Mouse (Mus musculus): Measurements from ENCODE around the gene Tmem161a. TPM values are rescaled to one million over a fixed set of nuclear protein-coding genes. Genes with fewer than 3 reads are reported as not detected.

Tmem161a gene
- polyA plus RNA-seq (2015; fragmentation: Nextera tagmentation; extraction: Ambion mirVana) = 66.5 and 70.6 TPM in 2 replicates

DNA sequence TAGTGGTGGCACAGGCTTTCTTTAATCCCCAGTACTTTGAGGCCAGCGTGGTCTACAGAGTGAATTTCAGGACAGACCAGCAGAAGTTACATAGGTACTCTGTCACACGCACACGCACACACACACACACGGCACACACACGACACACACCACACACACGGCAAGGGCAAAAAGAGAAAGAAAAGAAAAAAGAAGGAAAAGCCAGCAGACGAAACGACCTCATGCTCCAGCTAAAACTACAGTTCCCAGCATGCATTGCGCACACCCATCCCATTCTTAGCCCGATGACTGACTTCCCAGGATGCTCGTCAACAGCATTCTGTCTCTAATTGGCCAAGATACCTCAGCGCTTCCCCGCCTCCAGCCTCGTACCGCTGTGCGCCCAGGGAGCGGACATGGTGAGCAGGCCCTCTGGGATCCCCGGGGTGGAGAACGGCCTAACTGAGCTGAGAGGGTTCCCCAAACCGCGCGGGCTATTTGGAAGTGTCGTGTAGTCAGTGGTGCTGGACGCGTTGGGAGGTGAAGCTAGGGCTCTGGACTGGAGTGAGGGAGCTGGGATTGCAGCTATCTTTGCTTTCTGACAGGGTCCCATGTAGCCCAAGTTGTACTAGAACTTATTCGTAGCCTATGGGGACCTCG lies at the start of gene Tmem161a:
Gene Tmem161a, plus strand, starts transcription at position 314 of the 639 bp plus-strand sequence.
- no peaks in the 10 kb centered on the region for H3K9me3 ChIP-seq
- H3K4me2 ChIP-seq (replicated peaks) = peak within 1 kb of the TSS; percentile 62
- peaks cover 17% of the 10 kb centered on the region for H3K4me1 ChIP-seq
- H3K27me3 ChIP-seq = peaks cover 4% of the 10 kb centered on the region; the same call in 1 of the 2 replicates
- peak; percentile 97 for ATAC-seq (ENCODE audit: low FRiP score, low read depth)
- peak within 1 kb of the TSS; percentile 81 for H3K9ac ChIP-seq
- peak within 1 kb of the TSS; percentile 77 for H3K4me3 ChIP-seq
- H3K36me3 ChIP-seq = peaks cover 15% of the 10 kb centered on the region
- 2% methylated on average over 27 of the region's 27 CpGs for WGBS
- peak within 1 kb of the TSS; percentile 15; the same call in 1 of the 2 replicates for H3K27ac ChIP-seq

DNA sequence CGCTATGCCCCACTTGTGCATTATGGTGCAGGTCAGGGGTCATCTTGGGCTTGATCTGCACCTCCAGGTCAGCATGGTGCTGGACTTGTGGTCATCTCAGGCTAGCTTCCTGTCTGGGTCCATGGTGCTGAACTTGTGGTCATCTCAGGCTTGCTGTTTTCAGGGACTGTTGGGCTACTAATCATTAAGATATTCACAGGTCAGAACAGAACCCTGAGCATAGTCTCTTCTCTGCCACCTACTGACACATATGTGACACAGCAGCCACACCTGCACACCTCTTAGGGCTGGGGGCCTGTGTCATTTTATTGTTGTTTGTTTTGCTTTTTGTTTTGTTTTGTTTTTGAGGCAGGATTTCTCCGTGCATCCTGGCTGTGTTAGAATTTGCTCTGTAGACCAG lies 49.3 kb upstream of the Tmem161a start:
- 59% methylated on average over 2 of the region's 2 CpGs for WGBS
- peaks cover 6% of the 10 kb centered on the region; the same call in 1 of the 2 replicates for H3K4me1 ChIP-seq
- H3K4me2 ChIP-seq (replicated peaks) = no peak overlapping the region
- H3K9me3 ChIP-seq = no peaks in the 10 kb centered on the region
- no peak overlapping the region for H3K4me3 ChIP-seq
- no peak for ATAC-seq (ENCODE audit: low FRiP score, low read depth)
- peaks cover 59% of the 10 kb centered on the region for H3K27me3 ChIP-seq
- no peak overlapping the region for H3K27ac ChIP-seq
- no peak overlapping the region for H3K9ac ChIP-seq
- no peaks in the 10 kb centered on the region for H3K36me3 ChIP-seq

DNA sequence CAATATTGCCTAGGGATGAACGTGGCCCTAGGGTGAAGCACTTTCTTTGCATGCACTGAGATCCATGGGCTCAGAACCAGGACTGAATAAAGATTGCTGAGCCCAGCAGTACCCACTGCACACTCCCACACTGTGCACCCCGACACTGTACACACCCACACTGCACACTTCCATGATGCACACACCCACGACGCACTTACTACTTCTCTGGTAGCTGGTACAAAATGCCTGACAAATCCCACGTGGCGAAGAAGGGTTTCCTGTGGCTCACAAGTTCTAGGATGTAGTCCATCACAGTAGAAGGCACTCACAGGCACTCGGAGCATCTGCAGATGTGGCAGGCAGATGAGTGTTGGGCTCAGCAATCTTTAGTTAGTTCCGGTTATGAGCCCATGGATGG lies 47.2 kb upstream of the Tmem161a start:
- Histone ChIP-seq H3K27me3 (peaks cover 37% of the 10 kb centered on the region), H3K36me3 (no peaks in the 10 kb centered on the region), H3K4me3 (no peak overlapping the region), H3K4me2 (replicated peaks) (no peak overlapping the region), H3K9ac (no peak overlapping the region), H3K4me1 (peaks cover 6% of the 10 kb centered on the region; the same call in 1 of the 2 replicates), H3K27ac (no peak overlapping the region), H3K9me3 (no peaks in the 10 kb centered on the region)
- 64% methylated on average over 8 of the region's 8 CpGs for WGBS
- ATAC-seq (ENCODE audit: low FRiP score, low read depth) = no peak

DNA sequence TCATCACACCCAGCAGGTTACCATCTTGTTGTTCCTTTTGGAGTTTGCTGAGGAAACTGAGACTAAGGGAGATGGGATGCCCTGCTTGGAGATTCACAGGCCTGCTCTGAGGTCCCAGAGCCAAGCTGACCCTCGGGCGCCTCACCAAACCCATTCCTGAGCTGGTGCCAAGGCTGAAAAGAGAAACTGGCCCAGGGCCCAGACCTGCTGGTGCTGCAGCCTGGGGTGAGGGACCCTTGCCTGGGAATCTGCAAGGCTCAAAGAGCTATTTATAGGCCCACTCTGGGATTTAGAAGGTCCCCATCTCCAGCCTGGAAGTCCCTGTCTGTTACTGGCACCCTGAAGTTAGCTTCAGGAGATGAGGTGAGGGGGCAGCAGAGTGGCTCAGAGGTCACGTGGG lies 43.7 kb upstream of the Tmem161a start:
- WGBS = 76% methylated on average over 3 of the region's 3 CpGs

DNA sequence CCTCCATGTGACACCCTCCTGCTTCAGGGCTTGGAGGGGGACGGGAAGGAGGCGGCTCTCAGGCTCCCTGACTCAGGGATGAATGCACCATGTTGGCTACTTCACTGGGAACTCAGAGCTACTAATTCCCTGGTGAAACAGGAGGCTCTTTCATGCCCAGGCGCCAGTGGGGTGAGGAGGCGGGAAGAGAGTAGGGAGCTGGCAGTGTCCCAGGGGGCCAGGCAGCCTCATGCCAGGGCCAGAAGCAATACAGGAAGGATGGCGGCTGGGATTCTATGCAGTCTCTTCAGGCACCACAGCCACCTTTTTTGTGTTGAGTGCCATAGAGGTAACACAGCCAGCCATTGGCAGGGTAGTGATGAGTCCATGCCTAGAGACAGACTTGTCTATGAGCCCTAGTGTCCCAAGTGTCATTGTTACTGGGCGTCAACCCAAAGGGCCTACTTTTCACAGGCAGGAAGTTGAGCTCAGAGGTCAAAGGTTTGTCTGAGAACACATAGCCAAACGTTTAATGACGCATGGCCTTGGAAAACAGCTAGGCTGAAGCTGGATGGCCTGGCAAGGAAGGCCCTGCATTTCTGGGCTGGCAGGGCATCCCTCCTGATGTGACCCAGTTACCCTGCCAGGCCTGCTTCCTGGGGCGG lies 42.7 kb upstream of the Tmem161a start:
- H3K27ac ChIP-seq = no peak overlapping the region
- H3K4me1 ChIP-seq = peaks cover 10% of the 10 kb centered on the region
- 64% methylated on average over 9 of the region's 9 CpGs for WGBS
- no peak for ATAC-seq (ENCODE audit: low FRiP score, low read depth)
- no peak overlapping the region for H3K4me2 ChIP-seq (replicated peaks)
- no peak overlapping the region for H3K9ac ChIP-seq
- no peak overlapping the region for H3K4me3 ChIP-seq
- H3K36me3 ChIP-seq = peaks cover 23% of the 10 kb centered on the region
- H3K27me3 ChIP-seq = peaks cover 7% of the 10 kb centered on the region
- no peaks in the 10 kb centered on the region for H3K9me3 ChIP-seq

More for the DNA sequence above, 43.7 kb upstream of the Tmem161a start:
- peaks cover 13% of the 10 kb centered on the region for H3K36me3 ChIP-seq
- H3K27ac ChIP-seq = no peak overlapping the region
- H3K4me1 ChIP-seq = peaks cover 10% of the 10 kb centered on the region
- ATAC-seq (ENCODE audit: low FRiP score, low read depth) = no peak
- no peak overlapping the region for H3K9ac ChIP-seq
- H3K4me3 ChIP-seq = no peak overlapping the region
- no peak overlapping the region for H3K4me2 ChIP-seq (replicated peaks)
- peaks cover 11% of the 10 kb centered on the region for H3K27me3 ChIP-seq
- H3K9me3 ChIP-seq = no peaks in the 10 kb centered on the region

DNA sequence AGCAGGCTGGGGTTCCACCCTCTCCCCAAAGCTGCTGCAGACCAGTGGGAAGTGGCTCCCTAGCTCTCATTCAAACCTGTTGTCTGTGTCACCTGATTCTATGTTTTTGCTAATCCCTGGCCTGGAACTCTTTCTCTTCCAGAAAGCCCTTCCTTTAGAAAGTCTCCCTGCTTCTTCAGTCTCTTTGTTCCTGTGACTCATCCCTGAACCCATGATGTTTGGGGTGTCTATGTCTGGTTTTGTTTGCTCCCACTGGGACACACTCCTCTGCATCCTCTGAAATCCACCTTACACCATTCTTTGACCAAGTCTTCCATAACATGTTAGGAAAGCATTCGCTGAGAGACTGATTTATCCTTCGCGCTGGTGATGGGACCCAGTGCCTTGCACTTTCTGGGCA lies 42.1 kb upstream of the Tmem161a start:
- Histone ChIP-seq H3K27ac (no peak overlapping the region), H3K4me2 (replicated peaks) (no peak overlapping the region), H3K4me3 (no peak overlapping the region), H3K4me1 (peaks cover 10% of the 10 kb centered on the region), H3K9me3 (no peaks in the 10 kb centered on the region), H3K36me3 (peaks cover 30% of the 10 kb centered on the region), H3K9ac (no peak overlapping the region), H3K27me3 (peaks cover 4% of the 10 kb centered on the region)
- 85% methylated on average over 3 of the region's 3 CpGs for WGBS
- no peak for ATAC-seq (ENCODE audit: low FRiP score, low read depth)

DNA sequence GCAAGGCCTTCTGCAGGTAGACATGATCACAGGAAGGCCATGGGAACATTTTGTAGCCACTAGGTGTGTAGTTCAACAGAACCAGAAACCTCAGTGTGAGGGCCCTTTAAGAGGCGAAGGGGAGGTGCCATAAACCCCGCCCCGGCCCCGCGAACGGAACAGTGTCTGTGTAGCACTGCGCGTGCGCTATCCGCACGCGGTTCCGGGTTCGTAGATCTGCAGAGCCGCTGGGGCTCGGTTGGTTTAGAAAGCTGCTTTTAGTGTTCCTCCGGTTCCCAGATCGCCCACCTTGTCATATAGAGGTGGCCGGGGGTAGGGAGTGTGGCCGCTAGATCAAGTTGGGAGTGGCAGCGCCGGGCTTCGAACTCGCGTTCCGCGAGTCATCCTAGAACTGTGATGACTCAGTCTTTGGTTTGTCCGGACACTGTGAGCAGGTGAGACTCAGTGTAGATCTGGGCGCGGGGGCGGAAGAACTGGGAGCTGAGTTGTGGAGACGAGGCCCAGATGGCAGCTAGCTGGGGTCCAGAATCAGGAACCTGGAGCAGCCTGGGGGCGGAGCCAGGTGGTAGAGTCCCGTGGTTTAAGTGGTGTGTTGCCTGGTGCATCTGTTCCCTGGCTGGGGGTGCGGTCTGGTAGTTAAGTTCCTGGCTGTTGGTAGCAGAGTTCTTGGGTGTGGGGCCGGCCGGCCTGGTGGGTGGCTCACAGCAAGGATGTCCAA lies 40.8 kb upstream of the Tmem161a start, which contains the start of gene Nr2c2ap:
Gene Nr2c2ap, plus strand, starts transcription at position 168 of the 718 bp plus-strand sequence.
- 1% methylated on average over 37 of the region's 37 CpGs for WGBS
- H3K27me3 ChIP-seq = no peaks in the 10 kb centered on the region
- H3K4me3 ChIP-seq = peak within 1 kb of the TSS; percentile 61
- no peak within 1 kb of the TSS for H3K27ac ChIP-seq
- H3K9me3 ChIP-seq = no peaks in the 10 kb centered on the region
- peak within 1 kb of the TSS; percentile 78 for H3K4me2 ChIP-seq (replicated peaks)
- peak within 1 kb of the TSS; percentile 61 for H3K9ac ChIP-seq
- peak; percentile 86 for ATAC-seq (ENCODE audit: low FRiP score, low read depth)
- H3K4me1 ChIP-seq = peaks cover 10% of the 10 kb centered on the region
- peaks cover 42% of the 10 kb centered on the region for H3K36me3 ChIP-seq

DNA sequence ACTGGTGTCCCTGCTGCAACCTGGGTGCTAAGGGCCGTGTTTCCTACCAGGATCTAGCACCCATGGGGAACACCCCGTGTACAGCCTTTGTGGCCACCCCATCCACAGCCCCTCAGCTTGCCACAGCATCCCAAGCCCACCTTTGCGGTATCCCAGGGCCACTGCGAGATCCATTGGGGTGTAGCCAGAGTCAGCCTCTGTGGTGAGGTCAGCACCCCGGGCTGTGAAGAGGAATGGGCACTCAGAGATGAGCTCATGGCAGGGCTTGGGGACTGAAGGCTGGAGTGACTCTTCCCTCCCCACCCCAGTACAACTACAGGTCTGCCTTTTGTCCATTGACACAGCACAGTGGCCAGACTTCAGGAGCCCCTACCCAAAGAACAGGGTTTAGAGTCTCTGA lies 38.1 kb upstream of the Tmem161a start:
- H3K27me3 ChIP-seq = no peaks in the 10 kb centered on the region
- no peak overlapping the region for H3K9ac ChIP-seq
- no peak overlapping the region for H3K4me3 ChIP-seq
- peaks cover 18% of the 10 kb centered on the region for H3K4me1 ChIP-seq
- H3K4me2 ChIP-seq (replicated peaks) = no peak overlapping the region
- ATAC-seq (ENCODE audit: low FRiP score, low read depth) = no peak
- 88% methylated on average over 5 of the region's 5 CpGs for WGBS
- peaks cover 48% of the 10 kb centered on the region for H3K36me3 ChIP-seq
- no peak overlapping the region for H3K27ac ChIP-seq
- no peaks in the 10 kb centered on the region for H3K9me3 ChIP-seq

DNA sequence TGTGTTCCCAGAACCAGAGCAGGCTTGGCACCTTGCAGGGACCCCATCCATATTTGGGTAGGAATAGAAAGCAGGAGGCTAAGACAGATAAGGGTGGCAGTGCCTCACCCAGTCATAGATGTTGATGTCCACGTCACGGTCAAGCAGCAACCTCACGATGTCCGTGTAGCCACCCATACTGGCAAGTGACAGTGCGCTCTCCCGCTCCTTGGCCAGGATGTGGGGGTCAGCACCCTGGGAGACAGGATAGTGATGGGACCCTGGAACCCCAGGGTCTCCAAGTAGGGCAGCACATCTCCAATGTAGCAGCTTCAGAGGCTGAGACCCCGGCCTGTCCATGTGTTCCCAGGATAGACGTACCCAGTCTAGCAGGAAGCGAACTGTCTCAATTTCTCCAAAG lies 37.2 kb upstream of the Tmem161a start:
- ATAC-seq (ENCODE audit: low FRiP score, low read depth) = no peak
- peaks cover 19% of the 10 kb centered on the region for H3K4me1 ChIP-seq
- H3K27ac ChIP-seq = no peak overlapping the region
- H3K4me3 ChIP-seq = no peak overlapping the region
- no peaks in the 10 kb centered on the region for H3K9me3 ChIP-seq
- WGBS = 91% methylated on average over 9 of the region's 9 CpGs
- peaks cover 48% of the 10 kb centered on the region for H3K36me3 ChIP-seq
- no peaks in the 10 kb centered on the region for H3K27me3 ChIP-seq
- no peak overlapping the region for H3K9ac ChIP-seq
- H3K4me2 ChIP-seq (replicated peaks) = no peak overlapping the region

DNA sequence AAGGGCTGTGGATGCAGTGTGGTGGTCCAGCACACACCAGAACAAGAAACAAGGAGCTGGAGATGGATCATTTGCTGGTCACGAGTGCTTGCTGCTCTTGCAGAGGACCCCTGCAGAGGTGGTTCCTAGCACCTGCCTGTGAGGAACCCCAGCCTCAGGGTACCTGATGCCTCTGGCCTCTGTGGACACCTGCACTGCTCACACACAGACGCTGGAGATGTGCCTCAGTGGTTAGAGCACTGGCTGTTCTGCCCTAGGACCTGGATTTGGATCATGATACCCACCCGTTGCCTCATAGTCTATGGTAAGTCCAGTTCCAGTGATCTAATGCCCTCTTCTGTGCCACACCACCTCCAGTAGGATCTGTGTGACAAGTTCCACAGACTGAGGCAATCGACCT lies 35.6 kb upstream of the Tmem161a start:
- Histone ChIP-seq H3K36me3 (peaks cover 48% of the 10 kb centered on the region), H3K4me3 (no peak overlapping the region), H3K27me3 (no peaks in the 10 kb centered on the region), H3K9me3 (no peaks in the 10 kb centered on the region), H3K4me1 (peaks cover 25% of the 10 kb centered on the region), H3K4me2 (replicated peaks) (no peak overlapping the region), H3K9ac (no peak overlapping the region), H3K27ac (no peak overlapping the region)
- ATAC-seq (ENCODE audit: low FRiP score, low read depth) = no peak
- 84% methylated on average over 4 of the region's 4 CpGs for WGBS

DNA sequence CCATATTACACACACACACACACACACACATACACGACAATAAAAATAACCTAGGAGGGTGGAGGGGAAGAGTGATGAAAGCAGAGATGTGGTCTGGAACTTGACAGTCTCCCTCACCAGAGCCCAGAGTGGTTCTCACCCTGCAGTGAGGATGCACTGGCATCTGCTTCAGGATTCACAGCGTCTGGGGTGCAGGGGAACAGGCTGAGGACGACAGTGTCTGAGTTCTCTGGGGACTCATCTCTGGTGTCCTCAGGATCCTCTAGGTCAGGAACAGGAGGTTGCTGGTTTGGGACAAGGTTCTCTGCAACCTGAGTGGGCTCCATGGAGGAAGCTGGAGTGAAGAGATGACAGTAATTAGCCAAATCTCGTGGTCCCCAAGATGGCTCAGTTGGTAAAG lies 34.3 kb upstream of the Tmem161a start:
- peak overlapping the region; percentile 74 for H3K4me2 ChIP-seq (replicated peaks)
- H3K4me1 ChIP-seq = peaks cover 21% of the 10 kb centered on the region
- no peaks in the 10 kb centered on the region for H3K27me3 ChIP-seq
- WGBS = 75% methylated on average over 4 of the region's 4 CpGs
- no peak overlapping the region for H3K27ac ChIP-seq
- H3K9me3 ChIP-seq = no peaks in the 10 kb centered on the region
- peak overlapping the region; percentile 89 for H3K4me3 ChIP-seq
- peak overlapping the region; percentile 72 for H3K9ac ChIP-seq
- peaks cover 51% of the 10 kb centered on the region for H3K36me3 ChIP-seq
- ATAC-seq (ENCODE audit: low FRiP score, low read depth) = no peak
